Mouse (Mus musculus): ENCODE measurements around the gene Nrbf2. TPM values are rescaled to one million over a fixed set of nuclear protein-coding genes. Genes with fewer than 3 reads are reported as not detected.

The Nrbf2 gene
- 31.7 and 31.8 TPM in 2 replicates for polyA plus RNA-seq (2021; fragmentation: Nextera tagmentation)
- long read RNA-seq, experiment 1, transcript Nrbf2-201 (4 exons, 1,813 nt), result major isoform, 158 of 174 reads
- long read RNA-seq, experiment 1, partial matches to known transcripts, result 0 of 174 reads
- long read RNA-seq, experiment 1, other reads (novel, unspliced or antisense), result 16 of 174 reads
- long read RNA-seq, experiment 2, transcript Nrbf2-201 (4 exons, 1,813 nt), result major isoform, 44 of 53 reads
- long read RNA-seq, experiment 2, partial matches to known transcripts, result 0 of 53 reads
- long read RNA-seq, experiment 2, other reads (novel, unspliced or antisense), result 9 of 53 reads

DNA sequence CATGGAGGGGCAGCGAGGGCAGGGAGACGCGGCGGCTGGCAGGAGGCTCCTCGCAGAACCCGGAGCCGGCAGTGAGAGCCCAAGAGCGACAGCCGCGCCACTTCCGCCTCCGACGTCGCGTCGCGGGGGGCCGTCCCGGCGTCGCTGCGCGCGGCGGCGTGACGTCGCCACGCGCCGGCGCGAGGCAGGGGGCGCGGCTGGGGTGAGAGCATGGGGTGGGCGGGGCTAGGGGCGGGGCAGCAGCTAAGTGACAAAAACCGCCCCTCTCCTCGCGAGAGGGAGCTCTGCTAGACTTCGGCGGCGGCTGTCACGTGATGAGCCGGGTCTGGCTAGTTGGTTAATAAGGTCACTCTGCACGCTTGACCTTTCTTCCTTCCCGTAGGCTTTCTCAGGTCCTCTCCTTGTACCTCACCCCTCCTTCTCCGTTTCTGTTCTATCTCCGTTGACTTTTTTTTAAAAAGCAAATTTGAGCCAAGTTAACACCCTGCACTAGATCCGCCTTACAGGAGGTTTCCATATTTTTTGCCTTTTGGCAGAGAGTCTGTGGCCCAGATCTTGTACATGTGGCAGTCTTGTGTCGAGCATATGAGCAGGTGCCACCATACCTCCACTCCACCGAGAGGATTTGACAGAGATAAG is at the start of gene Nrbf2:
Gene Nrbf2 (minus strand): TSS at position 130 of the 639 bp plus-strand sequence.

Other genes with a start within 250 kb of the Nrbf2 start
- gene Jmjd1c, start 189.2 kb downstream of the Nrbf2 start, polyA plus RNA-seq (2021; fragmentation: Nextera tagmentation), result 6.8 and 15.9 TPM in 2 replicates
- gene Reep3, start 188.4 kb downstream of the Nrbf2 start, polyA plus RNA-seq (2021; fragmentation: Nextera tagmentation), result 11.5 and 14.7 TPM in 2 replicates